Mouse (Mus musculus): ENCODE measurements at regions not wholly inside any gene's neighbourhood (a gene's known extent, or its start where the extent isn't known, plus 50 kb on each side); places are given as distances from the start of the nearest gene placed in this dataset.

- TF ChIP-seq CTCF (IDR thresholded peaks at IDR 0.05) = no peak
- no peak for TF ChIP-seq EP300 (IDR thresholded peaks at IDR 0.05)
Observed at GRCm38 (mm10) chr7:133494256-133494981, 107.5 kb downstream of the Tex36 start.
